Mouse (Mus musculus): Measurements from ENCODE around the gene Lhfpl4. TPM values are rescaled to one million over a fixed set of nuclear protein-coding genes. Genes with fewer than 3 reads are reported as not detected.
A peak's percentile ranks its signal among the peaks of the same experiment; 100 is the strongest.

Lhfpl4 gene
- polyA plus RNA-seq, 1 experiment = 0.08 TPM

DNA sequence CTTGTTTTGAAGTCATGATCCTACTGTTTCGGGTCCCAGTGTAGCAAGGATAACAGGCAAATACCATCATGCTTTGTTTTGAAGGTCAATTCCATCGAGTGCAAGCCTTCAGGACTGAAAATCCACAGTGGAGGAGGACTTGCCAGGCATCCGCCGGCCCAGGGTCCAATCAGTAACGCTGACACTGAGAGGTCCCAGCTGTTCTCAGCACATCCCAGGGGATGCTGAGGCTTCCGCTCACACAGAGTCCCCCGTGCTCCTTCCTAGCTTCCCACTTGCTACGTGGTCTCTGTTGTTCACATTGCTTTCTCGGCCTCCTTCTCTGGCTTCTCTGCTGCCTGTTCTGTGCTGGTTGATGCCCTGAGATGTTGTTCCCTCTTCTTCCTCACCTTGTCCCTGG lies 11.0 kb downstream of the Lhfpl4 start:
- Histone ChIP-seq H3K27ac (ENCODE audit: control insufficient read depth, insufficient read depth, low read length) (no peak overlapping the region), H3K27me3 (ENCODE audit: control insufficient read depth, insufficient read depth, low read length) (no peaks in the 10 kb centered on the region), H3K4me3 (ENCODE audit: control insufficient read depth, insufficient read depth, low read length) (no peak overlapping the region), H3K4me1 (replicated peaks; ENCODE audit: control insufficient read depth, insufficient read depth, low read length) (no peaks in the 10 kb centered on the region), H3K36me3 (ENCODE audit: control insufficient read depth, insufficient read depth, low read length) (no peaks in the 10 kb centered on the region)
- DNase-seq = no peak
- TF ChIP-seq CTCF (IDR thresholded peaks at IDR 0.05; ENCODE audit: borderline replicate concordance, control insufficient read depth, extremely low read depth, insufficient read depth, low read length, poor library complexity) (no peak), POLR2A (IDR thresholded peaks at IDR 0.05; ENCODE audit: control insufficient read depth, extremely low read depth, insufficient read depth, low read length, poor library complexity) (no peak)
- WGBS = 81% methylated on average over 9 of the region's 9 CpGs

DNA sequence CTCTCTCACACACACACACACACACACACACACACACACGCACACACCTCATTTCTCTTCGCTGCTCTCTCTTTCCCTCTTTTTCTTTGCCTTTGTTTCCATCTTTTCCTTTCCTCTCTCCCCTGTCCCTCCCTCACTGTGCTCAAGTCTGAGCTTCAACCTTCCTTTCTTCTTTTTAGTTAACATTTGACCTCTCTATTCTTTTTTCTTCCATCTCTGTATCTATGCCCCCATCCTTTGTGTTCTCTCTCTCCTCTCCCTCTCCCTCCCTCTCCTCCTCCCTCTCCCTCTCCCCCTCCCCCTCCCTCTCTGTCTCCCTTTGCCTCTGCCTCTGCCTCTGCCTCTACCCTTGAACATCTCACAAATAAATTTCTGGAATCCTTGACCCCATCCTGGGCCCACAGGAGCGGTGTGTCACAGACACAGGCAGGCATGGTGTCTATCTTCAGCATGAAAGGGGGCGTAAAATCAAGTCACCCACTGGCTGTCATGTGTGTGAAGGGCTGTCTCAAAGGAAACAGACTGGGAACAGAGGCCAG lies 15.9 kb downstream of the Lhfpl4 start:
- no peak overlapping the region for H3K4me3 ChIP-seq (ENCODE audit: control insufficient read depth, insufficient read depth, low read length)
- no peaks in the 10 kb centered on the region for H3K27me3 ChIP-seq (ENCODE audit: control insufficient read depth, insufficient read depth, low read length)
- no peak overlapping the region for H3K27ac ChIP-seq (ENCODE audit: control insufficient read depth, insufficient read depth, low read length)
- no peaks in the 10 kb centered on the region for H3K4me1 ChIP-seq (replicated peaks; ENCODE audit: control insufficient read depth, insufficient read depth, low read length)
- TF ChIP-seq POLR2A (IDR thresholded peaks at IDR 0.05; ENCODE audit: control insufficient read depth, extremely low read depth, insufficient read depth, low read length, poor library complexity) (no peak), CTCF (IDR thresholded peaks at IDR 0.05; ENCODE audit: borderline replicate concordance, control insufficient read depth, extremely low read depth, insufficient read depth, low read length, poor library complexity) (no peak)
- DNase-seq = no peak
- WGBS = 62% methylated on average over 4 of the region's 4 CpGs
- no peaks in the 10 kb centered on the region for H3K36me3 ChIP-seq (ENCODE audit: control insufficient read depth, insufficient read depth, low read length)

DNA sequence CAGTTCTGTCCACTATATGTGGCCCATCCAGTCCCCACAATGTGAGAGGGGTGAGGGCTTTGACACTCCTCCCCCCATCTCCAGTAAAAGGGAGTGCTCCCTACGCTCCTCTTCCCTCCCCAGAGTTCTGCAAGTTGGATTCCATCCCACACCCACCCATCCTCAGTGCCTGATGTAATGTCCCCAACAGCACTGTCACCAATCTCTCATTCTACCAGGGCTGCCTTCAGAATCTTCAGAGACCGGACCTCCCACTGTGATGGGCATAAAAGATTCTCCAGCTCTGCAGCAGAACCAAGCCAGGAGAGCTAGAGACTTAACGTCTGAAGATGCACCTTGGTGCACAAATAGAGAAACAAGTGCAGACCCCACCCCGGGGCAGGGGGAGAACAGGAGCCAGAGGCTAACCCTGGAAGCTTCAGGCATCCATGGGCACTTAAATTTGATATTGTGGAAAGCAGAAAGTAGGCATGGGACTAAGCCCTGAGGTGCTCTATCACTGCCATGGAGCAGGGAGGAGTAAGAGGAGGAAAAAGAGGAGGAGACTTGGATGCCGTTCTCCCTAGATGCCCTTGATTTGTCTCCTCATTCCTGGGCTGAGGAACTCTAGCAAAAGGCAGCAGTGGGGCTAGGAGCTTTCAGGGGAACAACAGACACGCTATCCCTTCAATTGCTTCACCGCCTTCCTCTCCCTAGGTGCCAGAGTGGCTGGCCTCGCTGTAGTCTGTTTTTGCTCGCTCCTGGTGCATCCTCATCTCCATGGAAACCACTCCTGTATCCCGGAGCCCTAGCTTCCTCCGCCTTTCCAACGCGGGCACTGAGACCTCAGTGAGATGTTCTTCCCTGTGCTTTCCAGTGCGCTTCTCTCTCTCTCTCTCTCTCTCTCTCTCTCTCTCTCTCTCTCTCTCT lies 16.6 kb downstream of the Lhfpl4 start:
- TF ChIP-seq POLR2A (IDR thresholded peaks at IDR 0.05; ENCODE audit: control insufficient read depth, extremely low read depth, insufficient read depth, low read length, poor library complexity) (no peak), CTCF (IDR thresholded peaks at IDR 0.05; ENCODE audit: borderline replicate concordance, control insufficient read depth, extremely low read depth, insufficient read depth, low read length, poor library complexity) (no peak)
- Histone ChIP-seq H3K27me3 (ENCODE audit: control insufficient read depth, insufficient read depth, low read length) (no peaks in the 10 kb centered on the region), H3K4me1 (replicated peaks; ENCODE audit: control insufficient read depth, insufficient read depth, low read length) (no peaks in the 10 kb centered on the region), H3K27ac (ENCODE audit: control insufficient read depth, insufficient read depth, low read length) (no peak overlapping the region), H3K4me3 (ENCODE audit: control insufficient read depth, insufficient read depth, low read length) (no peak overlapping the region), H3K36me3 (ENCODE audit: control insufficient read depth, insufficient read depth, low read length) (no peaks in the 10 kb centered on the region)
- WGBS = 32% methylated on average over 14 of the region's 14 CpGs
- DNase-seq = no peak

DNA sequence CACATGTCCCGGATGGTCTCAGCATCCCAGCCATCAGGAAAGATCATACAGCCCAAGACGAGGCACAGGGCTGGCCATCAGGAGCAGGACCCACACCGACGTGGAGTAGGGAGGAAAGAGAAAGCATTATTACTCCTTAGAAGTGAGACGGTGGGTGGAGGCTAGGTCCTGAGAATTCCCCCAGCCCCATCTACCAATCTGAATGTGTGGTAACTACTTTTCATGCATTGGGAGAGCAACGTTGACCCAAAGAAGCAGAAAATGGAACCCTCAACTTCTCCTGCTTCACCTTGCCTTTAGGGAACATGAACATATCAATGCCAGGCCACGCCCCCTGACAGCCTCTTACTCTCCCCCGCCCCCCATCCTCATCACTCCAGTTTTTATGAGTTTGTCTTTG lies 18.6 kb downstream of the Lhfpl4 start:
- TF ChIP-seq POLR2A (IDR thresholded peaks at IDR 0.05; ENCODE audit: control insufficient read depth, extremely low read depth, insufficient read depth, low read length, poor library complexity) (no peak), CTCF (IDR thresholded peaks at IDR 0.05; ENCODE audit: borderline replicate concordance, control insufficient read depth, extremely low read depth, insufficient read depth, low read length, poor library complexity) (no peak)
- H3K27me3 ChIP-seq (ENCODE audit: control insufficient read depth, insufficient read depth, low read length) = no peaks in the 10 kb centered on the region
- no peak overlapping the region for H3K4me3 ChIP-seq (ENCODE audit: control insufficient read depth, insufficient read depth, low read length)
- whole genome bisulfite sequencing = 91% methylated on average over 8 of the region's 8 CpGs
- H3K27ac ChIP-seq (ENCODE audit: control insufficient read depth, insufficient read depth, low read length) = no peak overlapping the region
- no peaks in the 10 kb centered on the region for H3K36me3 ChIP-seq (ENCODE audit: control insufficient read depth, insufficient read depth, low read length)
- H3K4me1 ChIP-seq (replicated peaks; ENCODE audit: control insufficient read depth, insufficient read depth, low read length) = no peaks in the 10 kb centered on the region
- no peak for DNase-seq

DNA sequence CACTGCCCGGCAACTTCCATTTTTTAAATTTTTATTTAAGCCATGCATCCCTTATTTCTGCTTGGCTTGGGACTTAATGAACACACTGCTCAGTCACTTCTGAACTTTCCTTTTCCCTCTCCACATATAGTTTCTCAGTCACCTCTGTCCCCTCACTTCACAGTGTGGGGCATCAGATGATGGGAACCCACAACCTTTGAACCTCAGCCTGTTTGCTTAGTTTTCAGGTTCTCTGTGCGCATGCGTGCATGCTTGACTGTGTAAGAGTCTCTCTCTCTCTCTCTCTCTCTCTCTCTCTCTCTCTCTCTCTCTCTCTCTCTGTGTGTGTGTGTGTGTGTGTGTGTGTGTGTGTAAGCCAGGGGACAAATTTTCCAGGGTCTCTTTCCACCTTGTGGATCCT lies 19.7 kb downstream of the Lhfpl4 start:
- Histone ChIP-seq H3K27me3 (ENCODE audit: control insufficient read depth, insufficient read depth, low read length) (no peaks in the 10 kb centered on the region), H3K27ac (ENCODE audit: control insufficient read depth, insufficient read depth, low read length) (no peak overlapping the region), H3K4me1 (replicated peaks; ENCODE audit: control insufficient read depth, insufficient read depth, low read length) (no peaks in the 10 kb centered on the region), H3K4me3 (ENCODE audit: control insufficient read depth, insufficient read depth, low read length) (no peak overlapping the region), H3K36me3 (ENCODE audit: control insufficient read depth, insufficient read depth, low read length) (no peaks in the 10 kb centered on the region)
- TF ChIP-seq CTCF (IDR thresholded peaks at IDR 0.05; ENCODE audit: borderline replicate concordance, control insufficient read depth, extremely low read depth, insufficient read depth, low read length, poor library complexity) = no peak
- no peak for TF ChIP-seq POLR2A (IDR thresholded peaks at IDR 0.05; ENCODE audit: control insufficient read depth, extremely low read depth, insufficient read depth, low read length, poor library complexity)
- 95% methylated on average over 3 of the region's 3 CpGs for WGBS
- no peak for DNase-seq

DNA sequence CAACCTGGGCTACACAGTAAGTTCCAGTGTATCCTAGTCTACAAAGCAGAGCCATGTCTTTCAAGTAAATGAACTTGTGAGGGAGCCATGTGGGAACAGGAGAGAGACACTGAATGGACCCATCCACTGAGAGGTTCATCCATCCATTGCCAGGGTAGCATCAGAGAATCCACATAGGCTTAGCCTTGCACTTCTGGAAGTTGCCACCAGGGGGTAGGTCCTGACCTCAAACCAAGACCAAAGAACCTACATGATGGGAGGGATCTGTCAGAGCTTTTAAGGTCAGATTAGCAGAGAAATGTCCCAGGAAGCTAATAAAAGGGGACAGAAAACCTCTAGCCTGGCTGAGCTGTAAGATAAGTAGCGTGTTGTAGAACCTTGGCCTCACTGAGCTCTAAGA lies 22.6 kb downstream of the Lhfpl4 start:
- no peak overlapping the region for H3K27ac ChIP-seq (ENCODE audit: control insufficient read depth, insufficient read depth, low read length)
- peak; percentile 65 for DNase-seq
- H3K36me3 ChIP-seq (ENCODE audit: control insufficient read depth, insufficient read depth, low read length) = no peaks in the 10 kb centered on the region
- 72% methylated on average over 1 of the region's 1 CpGs for WGBS
- H3K4me1 ChIP-seq (replicated peaks; ENCODE audit: control insufficient read depth, insufficient read depth, low read length) = no peaks in the 10 kb centered on the region
- TF ChIP-seq CTCF (IDR thresholded peaks at IDR 0.05; ENCODE audit: borderline replicate concordance, control insufficient read depth, extremely low read depth, insufficient read depth, low read length, poor library complexity) = no peak
- TF ChIP-seq POLR2A (IDR thresholded peaks at IDR 0.05; ENCODE audit: control insufficient read depth, extremely low read depth, insufficient read depth, low read length, poor library complexity) = no peak
- no peaks in the 10 kb centered on the region for H3K27me3 ChIP-seq (ENCODE audit: control insufficient read depth, insufficient read depth, low read length)
- H3K4me3 ChIP-seq (ENCODE audit: control insufficient read depth, insufficient read depth, low read length) = no peak overlapping the region

Data from thymus, adult 2 months (tissue).